Mouse (Mus musculus): ENCODE measurements at regions not wholly inside any gene's neighbourhood (a gene's known extent, or its start where the extent isn't known, plus 50 kb on each side); places are given as distances from the start of the nearest gene placed in this dataset.
"Not testable (repeated sequence)": the region's sequence is repeated elsewhere in the genome, so short reads cannot be mapped to it uniquely, and the experiment has no call there.

DNA sequence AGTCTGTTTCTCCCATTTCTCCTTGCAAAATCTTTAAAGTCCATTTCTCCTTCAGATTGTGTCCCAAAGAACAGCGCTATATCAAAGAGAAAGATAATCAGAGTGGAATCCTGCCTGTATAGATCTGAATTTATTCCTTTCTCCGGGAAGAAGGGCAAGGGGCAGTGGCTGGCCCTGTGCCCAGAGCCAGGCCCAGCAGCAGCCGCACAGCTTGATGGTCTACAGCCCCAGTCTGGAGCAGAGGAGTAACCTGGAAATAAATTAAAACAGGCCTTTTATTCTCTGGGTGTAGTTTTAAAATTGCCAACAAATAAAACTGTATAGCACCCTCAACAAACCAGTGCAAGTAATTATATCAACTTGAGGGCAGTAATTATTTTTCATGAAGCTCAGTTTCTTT, 204.5 kb downstream of the Fam43a start:
- Histone ChIP-seq H3K4me3 (ENCODE audit: low read length) (no peak overlapping the region), H3K27ac (ENCODE audit: low read length) (no peak overlapping the region), H3K36me3 (ENCODE audit: control insufficient read depth, insufficient read depth) (no peaks in the 10 kb centered on the region), H3K9ac (ENCODE audit: low read length) (no peak overlapping the region), H3K9me3 (replicated peaks; ENCODE audit: control insufficient read depth, low read length) (peaks cover 5% of the 10 kb centered on the region), H3K4me1 (ENCODE audit: control insufficient read depth, insufficient read depth, low read length) (peaks cover 10% of the 10 kb centered on the region), H3K4me2 (ENCODE audit: low read depth, low read length) (no peak overlapping the region), H3K27me3 (ENCODE audit: control insufficient read depth, insufficient read depth, low read length) (no peaks in the 10 kb centered on the region)
- 28% methylated on average over 3 of the region's 3 CpGs for WGBS
- ATAC-seq (replicated peaks; ENCODE audit: extremely low read depth, insufficient read depth, low FRiP score), result no peak

DNA sequence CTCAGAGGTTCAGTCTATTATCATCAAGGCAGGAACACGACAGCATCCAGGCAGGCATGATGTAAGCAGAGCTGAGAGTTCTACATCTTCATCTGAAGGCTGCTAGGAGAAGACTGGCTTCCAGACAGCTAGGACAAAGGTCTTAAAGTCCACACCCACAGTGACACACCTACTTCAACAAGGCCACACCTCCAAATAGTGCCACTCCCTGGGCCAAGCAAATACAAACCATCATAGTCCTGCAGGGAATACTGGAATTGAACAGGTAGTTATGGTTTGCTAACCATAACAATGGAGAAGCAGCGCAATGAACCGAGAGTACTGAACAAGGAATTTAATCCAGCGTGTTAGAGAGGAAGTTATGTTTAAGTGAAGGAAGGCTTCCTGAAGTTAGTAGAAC, 206.7 kb downstream of the Fam43a start:
- H3K4me3 ChIP-seq (ENCODE audit: low read length); H3K4me2 ChIP-seq (ENCODE audit: low read depth, low read length); H3K4me1 ChIP-seq (ENCODE audit: control insufficient read depth, insufficient read depth, low read length); H3K27me3 ChIP-seq (ENCODE audit: control insufficient read depth, insufficient read depth, low read length); H3K27ac ChIP-seq (ENCODE audit: low read length); H3K36me3 ChIP-seq (ENCODE audit: control insufficient read depth, insufficient read depth); H3K9me3 ChIP-seq (replicated peaks; ENCODE audit: control insufficient read depth, low read length); H3K9ac ChIP-seq (ENCODE audit: low read length); ATAC-seq (replicated peaks; ENCODE audit: extremely low read depth, insufficient read depth, low FRiP score): not testable (repeated sequence)
- WGBS, result 85% methylated on average over 4 of the region's 4 CpGs

DNA sequence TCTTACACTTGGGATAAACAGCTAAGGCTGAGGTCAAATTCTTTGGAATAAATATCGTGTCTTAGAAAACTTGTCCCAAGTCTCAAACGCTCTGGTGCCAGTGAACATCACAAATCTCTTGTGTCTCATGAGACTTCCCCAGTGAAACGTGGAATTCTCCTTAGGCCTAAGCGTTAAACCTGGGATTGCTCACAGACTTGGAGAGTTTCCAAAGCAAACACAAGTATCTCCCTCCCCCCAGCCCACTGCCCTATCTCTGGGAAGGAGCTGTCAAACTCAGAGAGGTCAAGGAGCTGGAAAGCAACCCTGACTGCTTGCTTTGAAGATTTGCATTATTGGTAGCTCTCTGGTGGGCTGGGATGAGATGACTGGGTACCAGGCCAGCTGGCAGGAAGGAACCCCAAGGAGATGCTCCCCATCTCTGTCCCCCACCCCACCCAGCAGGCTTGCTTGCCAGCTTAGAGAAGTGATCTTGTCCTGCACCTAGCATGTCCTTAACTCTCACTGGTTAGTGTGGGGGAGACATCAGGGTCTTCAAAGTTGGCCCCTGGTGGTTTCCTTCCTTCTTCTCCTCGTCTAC, 219.1 kb downstream of the Fam43a start:
- H3K27me3 ChIP-seq (ENCODE audit: control insufficient read depth, insufficient read depth, low read length), result no peaks in the 10 kb centered on the region
- H3K9ac ChIP-seq (ENCODE audit: low read length), result no peak overlapping the region
- no peaks in the 10 kb centered on the region for H3K9me3 ChIP-seq (replicated peaks; ENCODE audit: control insufficient read depth, low read length)
- no peaks in the 10 kb centered on the region for H3K36me3 ChIP-seq (ENCODE audit: control insufficient read depth, insufficient read depth)
- peaks cover 12% of the 10 kb centered on the region for H3K4me1 ChIP-seq (ENCODE audit: control insufficient read depth, insufficient read depth, low read length)
- peak overlapping the region; percentile 7; the same call in 1 of the 2 replicates for H3K27ac ChIP-seq (ENCODE audit: low read length)
- H3K4me2 ChIP-seq (ENCODE audit: low read depth, low read length), result no peak overlapping the region
- H3K4me3 ChIP-seq (ENCODE audit: low read length), result no peak overlapping the region
- 29% methylated on average over 5 of the region's 5 CpGs for WGBS
- ATAC-seq (replicated peaks; ENCODE audit: extremely low read depth, insufficient read depth, low FRiP score), result no peak

DNA sequence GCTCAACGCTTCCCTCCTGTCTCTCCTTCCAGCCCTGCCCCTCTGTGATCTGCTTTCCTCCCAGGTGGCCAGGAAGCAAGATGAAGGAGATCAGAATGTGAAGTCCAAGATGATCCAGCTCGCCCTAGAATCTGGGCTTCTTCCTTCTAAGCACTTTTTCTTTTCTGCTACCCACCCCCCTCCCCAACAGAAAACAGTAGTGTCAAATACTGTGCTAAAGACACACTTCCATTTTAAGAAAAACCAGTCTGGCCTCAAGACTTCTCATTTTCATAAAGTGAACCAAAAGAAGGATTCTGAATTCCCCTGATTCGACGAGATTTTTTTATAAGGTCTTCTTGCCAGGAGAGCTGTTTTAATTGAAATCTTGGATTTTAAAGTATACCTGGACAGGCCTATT, 219.8 kb downstream of the Fam43a start:
- no peaks in the 10 kb centered on the region for H3K9me3 ChIP-seq (replicated peaks; ENCODE audit: control insufficient read depth, low read length)
- no peak overlapping the region for H3K4me2 ChIP-seq (ENCODE audit: low read depth, low read length)
- peak overlapping the region; percentile 7; the same call in 1 of the 2 replicates for H3K27ac ChIP-seq (ENCODE audit: low read length)
- peaks cover 12% of the 10 kb centered on the region for H3K4me1 ChIP-seq (ENCODE audit: control insufficient read depth, insufficient read depth, low read length)
- 78% methylated on average over 4 of the region's 4 CpGs for WGBS
- H3K4me3 ChIP-seq (ENCODE audit: low read length), result no peak overlapping the region
- H3K9ac ChIP-seq (ENCODE audit: low read length), result no peak overlapping the region
- no peak for ATAC-seq (replicated peaks; ENCODE audit: extremely low read depth, insufficient read depth, low FRiP score)
- H3K27me3 ChIP-seq (ENCODE audit: control insufficient read depth, insufficient read depth, low read length), result no peaks in the 10 kb centered on the region
- H3K36me3 ChIP-seq (ENCODE audit: control insufficient read depth, insufficient read depth), result no peaks in the 10 kb centered on the region

DNA sequence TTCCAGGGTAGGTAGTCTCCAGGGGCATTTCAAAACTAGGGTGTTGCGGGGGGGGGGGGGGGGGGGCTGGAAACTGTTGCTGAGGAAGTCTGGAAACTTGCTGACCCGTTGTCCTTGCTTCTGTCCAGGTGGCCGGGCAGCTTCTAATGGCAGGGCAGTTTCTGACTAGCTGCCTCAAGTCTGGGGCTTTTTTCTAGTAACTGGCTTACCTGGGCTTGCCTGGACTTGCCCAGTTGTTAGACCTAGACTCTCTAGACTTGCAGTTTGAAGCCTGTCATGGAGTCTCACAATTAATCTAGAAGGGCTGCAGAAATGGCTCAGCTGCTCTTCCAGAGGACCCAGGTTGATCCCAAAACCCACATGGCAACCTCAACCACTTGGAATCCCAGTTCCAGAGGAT, 220.7 kb downstream of the Fam43a start:
- ATAC-seq (replicated peaks; ENCODE audit: extremely low read depth, insufficient read depth, low FRiP score), result no peak
- peaks cover 12% of the 10 kb centered on the region for H3K4me1 ChIP-seq (ENCODE audit: control insufficient read depth, insufficient read depth, low read length)
- whole genome bisulfite sequencing, result 82% methylated on average over 3 of the region's 3 CpGs
- no peaks in the 10 kb centered on the region for H3K9me3 ChIP-seq (replicated peaks; ENCODE audit: control insufficient read depth, low read length)
- H3K27ac ChIP-seq (ENCODE audit: low read length), result no peak overlapping the region
- no peak overlapping the region for H3K4me3 ChIP-seq (ENCODE audit: low read length)
- H3K27me3 ChIP-seq (ENCODE audit: control insufficient read depth, insufficient read depth, low read length), result no peaks in the 10 kb centered on the region
- H3K4me2 ChIP-seq (ENCODE audit: low read depth, low read length), result no peak overlapping the region
- H3K36me3 ChIP-seq (ENCODE audit: control insufficient read depth, insufficient read depth), result no peaks in the 10 kb centered on the region
- no peak overlapping the region for H3K9ac ChIP-seq (ENCODE audit: low read length)

DNA sequence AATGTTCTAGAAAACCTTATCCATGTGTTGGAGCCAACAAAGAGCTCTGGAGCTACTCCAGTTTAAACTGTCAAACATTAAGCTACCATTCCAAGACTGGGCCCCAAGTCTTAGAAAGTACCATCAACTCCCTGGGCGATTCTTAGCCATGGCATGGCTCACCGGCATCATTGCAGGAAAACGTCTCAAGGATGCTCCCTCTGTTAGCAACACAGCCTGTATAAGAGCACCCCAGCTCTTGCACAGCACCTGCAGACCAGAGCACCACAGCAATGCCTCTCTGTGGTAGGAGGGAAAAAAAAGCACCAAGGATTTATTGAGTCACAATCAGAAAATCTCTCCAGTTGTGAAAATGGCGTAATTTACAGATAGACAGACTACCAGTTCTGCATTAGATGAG, 221.2 kb downstream of the Fam43a start:
- peak overlapping the region; percentile 59 for H3K4me2 ChIP-seq (ENCODE audit: low read depth, low read length)
- peaks cover 12% of the 10 kb centered on the region for H3K4me1 ChIP-seq (ENCODE audit: control insufficient read depth, insufficient read depth, low read length)
- no peaks in the 10 kb centered on the region for H3K9me3 ChIP-seq (replicated peaks; ENCODE audit: control insufficient read depth, low read length)
- H3K27me3 ChIP-seq (ENCODE audit: control insufficient read depth, insufficient read depth, low read length), result no peaks in the 10 kb centered on the region
- H3K27ac ChIP-seq (ENCODE audit: low read length), result peak overlapping the region; percentile 81
- ATAC-seq (replicated peaks; ENCODE audit: extremely low read depth, insufficient read depth, low FRiP score), result no peak
- WGBS, result 72% methylated on average over 4 of the region's 4 CpGs
- H3K9ac ChIP-seq (ENCODE audit: low read length), result no peak overlapping the region
- no peaks in the 10 kb centered on the region for H3K36me3 ChIP-seq (ENCODE audit: control insufficient read depth, insufficient read depth)
- H3K4me3 ChIP-seq (ENCODE audit: low read length), result no peak overlapping the region

DNA sequence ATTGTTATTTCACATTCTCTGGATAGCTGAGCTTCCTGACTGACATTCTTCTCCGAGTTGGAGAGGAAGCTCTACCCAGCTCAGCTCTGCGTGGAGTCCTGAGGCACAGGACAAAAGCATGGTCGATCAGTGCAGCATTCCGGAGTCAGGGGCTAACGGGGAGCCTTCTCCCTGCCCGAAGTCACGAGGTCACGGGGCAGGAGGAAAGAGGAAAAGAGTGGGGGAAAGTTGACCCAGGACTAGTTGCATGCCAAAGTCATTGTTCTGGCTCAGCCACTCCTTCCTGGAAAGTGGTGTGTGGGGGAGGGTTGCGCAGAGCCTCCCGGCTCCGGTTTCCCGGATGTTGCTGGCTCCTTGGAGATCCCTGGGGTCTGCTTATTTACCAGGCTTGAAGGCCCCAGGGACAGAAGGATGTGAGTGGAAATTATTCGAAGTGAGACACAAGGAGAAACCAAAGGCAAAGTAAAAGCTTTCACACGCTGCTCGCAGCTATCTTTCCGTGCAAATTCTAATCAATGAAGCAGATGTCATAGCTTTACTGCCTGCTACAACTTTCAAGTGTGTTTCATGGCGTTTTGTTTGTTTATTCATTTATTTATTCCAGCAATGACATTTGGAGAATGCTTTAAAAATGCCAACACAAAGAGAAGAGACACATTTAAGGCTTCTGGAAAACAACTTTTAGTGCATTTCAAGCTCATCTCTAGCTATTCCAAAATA, 221.8 kb downstream of the Fam43a start:
- peaks cover 13% of the 10 kb centered on the region for H3K4me1 ChIP-seq (ENCODE audit: control insufficient read depth, insufficient read depth, low read length)
- peak overlapping the region; percentile 59 for H3K4me2 ChIP-seq (ENCODE audit: low read depth, low read length)
- H3K27me3 ChIP-seq (ENCODE audit: control insufficient read depth, insufficient read depth, low read length), result no peaks in the 10 kb centered on the region
- H3K9ac ChIP-seq (ENCODE audit: low read length), result peak overlapping the region; percentile 58
- no peaks in the 10 kb centered on the region for H3K9me3 ChIP-seq (replicated peaks; ENCODE audit: control insufficient read depth, low read length)
- peak overlapping the region; percentile 81 for H3K27ac ChIP-seq (ENCODE audit: low read length)
- ATAC-seq (replicated peaks; ENCODE audit: extremely low read depth, insufficient read depth, low FRiP score), result peak; percentile 90
- 6% methylated on average over 17 of the region's 17 CpGs for WGBS
- H3K36me3 ChIP-seq (ENCODE audit: control insufficient read depth, insufficient read depth), result no peaks in the 10 kb centered on the region
- H3K4me3 ChIP-seq (ENCODE audit: low read length), result peak overlapping the region; percentile 40

DNA sequence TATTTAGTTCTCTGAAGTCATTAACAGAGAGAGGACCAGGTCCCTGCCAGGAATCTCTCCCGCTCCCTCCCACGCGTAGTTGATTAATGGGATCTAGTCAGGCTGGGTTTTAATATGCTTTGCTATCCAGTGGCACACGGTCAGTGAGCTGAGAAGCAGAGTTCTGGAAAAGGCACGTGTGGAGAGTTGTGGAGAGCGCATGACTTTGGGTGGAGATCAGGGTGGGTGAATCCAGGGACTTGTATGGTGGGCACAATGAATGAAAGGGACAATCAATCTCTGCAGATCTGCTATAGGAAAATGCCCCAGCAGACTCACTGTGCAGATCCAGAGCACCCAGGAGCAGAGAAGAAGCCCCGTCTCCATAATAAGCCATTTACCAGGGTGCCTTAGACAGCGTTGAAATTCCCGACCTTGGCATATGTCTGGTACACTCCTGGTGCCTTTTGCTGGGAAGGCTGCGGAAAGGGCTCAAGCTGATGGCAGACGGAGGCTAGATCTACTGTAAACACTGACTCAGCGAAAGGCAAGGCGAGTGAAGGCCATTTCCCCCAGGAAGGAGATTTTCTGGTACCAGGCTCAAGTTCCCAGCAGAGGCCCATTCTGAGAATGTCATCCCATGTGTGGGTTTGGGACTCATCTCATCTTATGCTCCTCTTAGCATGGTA, 222.5 kb downstream of the Fam43a start:
- Histone ChIP-seq H3K4me3 (ENCODE audit: low read length) (no peak overlapping the region), H3K9ac (ENCODE audit: low read length) (no peak overlapping the region), H3K4me1 (ENCODE audit: control insufficient read depth, insufficient read depth, low read length) (peaks cover 16% of the 10 kb centered on the region), H3K36me3 (ENCODE audit: control insufficient read depth, insufficient read depth) (no peaks in the 10 kb centered on the region), H3K9me3 (replicated peaks; ENCODE audit: control insufficient read depth, low read length) (no peaks in the 10 kb centered on the region), H3K27me3 (ENCODE audit: control insufficient read depth, insufficient read depth, low read length) (no peaks in the 10 kb centered on the region), H3K27ac (ENCODE audit: low read length) (peak overlapping the region; percentile 81), H3K4me2 (ENCODE audit: low read depth, low read length) (peak overlapping the region; percentile 59)
- WGBS, result 53% methylated on average over 13 of the region's 13 CpGs
- no peak for ATAC-seq (replicated peaks; ENCODE audit: extremely low read depth, insufficient read depth, low FRiP score)

DNA sequence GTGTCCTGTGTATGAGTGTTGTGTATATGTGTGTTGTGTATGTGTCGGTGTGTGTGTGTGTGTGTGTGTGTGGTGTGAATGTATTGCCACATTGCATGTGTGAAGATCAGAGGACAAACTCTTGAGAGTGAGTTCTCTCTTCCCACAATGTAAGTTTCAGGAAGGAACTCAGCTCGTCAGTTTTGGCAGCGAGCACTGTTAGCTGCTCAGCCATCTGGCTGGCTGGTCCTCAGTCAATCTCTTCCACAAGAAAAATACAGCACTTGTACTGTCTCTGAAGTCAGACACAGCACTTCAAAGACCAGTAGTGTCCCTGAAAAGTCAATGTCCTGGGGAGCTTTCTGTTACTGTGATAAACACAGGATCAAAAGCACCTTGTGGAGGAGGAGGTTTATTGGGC, 226.6 kb downstream of the Fam43a start:
- Histone ChIP-seq H3K9me3 (replicated peaks; ENCODE audit: control insufficient read depth, low read length) (no peaks in the 10 kb centered on the region), H3K27me3 (ENCODE audit: control insufficient read depth, insufficient read depth, low read length) (no peaks in the 10 kb centered on the region), H3K4me2 (ENCODE audit: low read depth, low read length) (no peak overlapping the region), H3K4me3 (ENCODE audit: low read length) (no peak overlapping the region), H3K27ac (ENCODE audit: low read length) (peak overlapping the region; percentile 40), H3K4me1 (ENCODE audit: control insufficient read depth, insufficient read depth, low read length) (peaks cover 16% of the 10 kb centered on the region), H3K9ac (ENCODE audit: low read length) (no peak overlapping the region), H3K36me3 (ENCODE audit: control insufficient read depth, insufficient read depth) (no peaks in the 10 kb centered on the region)
- ATAC-seq (replicated peaks; ENCODE audit: extremely low read depth, insufficient read depth, low FRiP score), result no peak
- WGBS, result 42% methylated on average over 3 of the region's 3 CpGs
